Mouse (Mus musculus): ENCODE data around the gene Adprh.

The Adprh gene

GRCm38 (mm10) chr16:38467917-38468705 is 15.6 kb upstream of the Adprh start:
- in situ Hi-C loops (cut with MboI; ENCODE audit: unreplicated experiment in 2 of 2) = loop anchor here in 1 of 2 experiments (10.0 kb wide), 1 partner anchor 93 kb away; no protein-coding TSS in a partner anchor

DNA sequence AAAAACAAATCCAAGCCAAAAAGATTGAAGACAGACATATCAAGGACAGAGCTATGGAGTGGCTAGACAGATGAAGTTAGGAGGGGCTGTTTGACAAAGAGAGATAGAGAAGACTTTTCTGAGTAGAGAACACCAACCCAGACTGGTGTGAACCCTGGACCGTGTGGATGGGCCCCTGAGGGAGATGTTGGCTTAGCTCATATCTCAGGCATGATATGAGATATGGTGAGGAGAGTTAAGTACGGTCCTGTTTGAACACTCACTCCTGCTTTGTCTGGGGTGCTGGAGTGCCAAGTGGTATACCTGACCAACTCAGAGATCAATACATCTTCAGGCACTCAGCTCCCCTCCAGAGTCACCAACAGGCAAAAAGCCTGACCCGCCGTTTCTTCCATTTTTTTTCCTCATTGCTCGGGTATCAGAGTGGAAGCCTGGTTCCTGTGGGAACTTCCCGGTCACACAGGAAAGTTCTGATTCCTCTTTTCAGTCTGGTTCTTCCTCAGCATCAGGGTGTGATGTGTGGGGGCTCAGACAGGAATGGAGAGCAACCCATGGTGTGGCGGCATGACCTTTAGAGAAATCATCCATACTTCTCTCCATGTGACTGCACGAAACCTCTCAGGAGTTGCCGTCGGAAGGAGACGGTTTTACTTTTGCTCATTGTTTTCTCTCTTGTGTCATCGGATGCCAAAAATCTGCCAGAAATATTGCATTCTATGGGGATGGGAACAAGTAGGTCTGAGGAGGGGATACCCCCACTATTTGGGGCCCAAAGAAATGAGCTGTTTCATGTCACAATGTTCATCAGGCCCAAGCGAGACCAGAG is 14.8 kb upstream of the Adprh start:
- in situ Hi-C loops (cut with MboI; ENCODE audit: unreplicated experiment in 2 of 2) = loop anchor here in 1 of 2 experiments (10.0 kb wide), 1 partner anchor 93 kb away; no protein-coding TSS in a partner anchor

DNA sequence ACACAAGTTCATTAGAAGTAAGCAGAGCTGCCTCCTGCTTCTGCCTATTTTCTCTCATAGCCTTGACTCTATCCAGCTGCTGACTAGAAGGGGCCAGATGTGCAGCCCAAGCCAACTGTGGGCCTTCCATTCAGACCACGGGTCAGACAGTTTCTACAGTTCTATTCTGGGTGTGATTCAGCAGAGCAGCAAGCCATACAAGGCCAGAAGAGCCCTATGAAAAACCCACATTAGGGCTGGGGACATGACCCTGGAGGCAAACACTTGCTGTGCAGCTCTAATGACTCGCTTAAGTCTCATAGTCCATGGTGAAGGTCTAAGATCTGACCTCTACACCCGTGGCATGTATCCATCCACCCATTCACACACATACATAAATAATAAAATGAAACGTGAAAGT is 13.6 kb upstream of the Adprh start:
- in situ Hi-C loops (cut with MboI; ENCODE audit: unreplicated experiment in 2 of 2) = loop anchor here in 1 of 2 experiments (10.0 kb wide), 1 partner anchor 91 kb away; no protein-coding TSS in a partner anchor

GRCm38 (mm10) chr16:38463305-38463704 is 10.8 kb upstream of the Adprh start:
- in situ Hi-C loops (cut with MboI; ENCODE audit: unreplicated experiment in 2 of 2) = loop anchor here in 1 of 2 experiments (10.0 kb wide), 1 partner anchor 89 kb away; no protein-coding TSS in a partner anchor

- in situ Hi-C loops (cut with MboI; ENCODE audit: unreplicated experiment in 2 of 2) = loop anchor here in 1 of 2 experiments (10.0 kb wide), 1 partner anchor 87 kb away; no protein-coding TSS in a partner anchor
Observed at GRCm38 (mm10) chr16:38462161-38462560, 9.7 kb upstream of the Adprh start.

DNA sequence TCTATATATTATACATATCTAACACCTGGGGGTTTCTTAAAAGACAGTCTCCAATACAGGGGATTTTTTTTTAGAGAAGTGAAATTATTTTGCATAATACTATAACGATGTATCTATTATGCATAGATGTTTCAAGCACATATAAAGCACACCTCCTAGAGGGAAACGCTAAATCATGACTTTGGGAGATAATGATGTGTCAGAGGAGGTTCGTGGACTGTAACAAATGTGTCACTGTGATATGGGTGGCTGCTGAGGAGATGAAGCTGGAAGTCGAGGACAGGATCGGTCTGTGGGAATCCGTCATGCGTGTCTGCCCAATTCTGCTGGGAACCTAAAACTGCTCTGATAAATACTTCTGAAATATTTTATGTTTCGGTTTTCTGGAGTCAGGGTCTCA is 9.2 kb upstream of the Adprh start:
- in situ Hi-C loops (cut with MboI; ENCODE audit: unreplicated experiment in 2 of 2) = loop anchor here in 1 of 2 experiments (10.0 kb wide), 1 partner anchor 87 kb away; no protein-coding TSS in a partner anchor

- in situ Hi-C loops (cut with MboI; ENCODE audit: unreplicated experiment in 2 of 2) = loop anchor here in 1 of 2 experiments (10.0 kb wide), 1 partner anchor 85 kb away; no protein-coding TSS in a partner anchor
Observed at GRCm38 (mm10) chr16:38459990-38460389, 7.5 kb upstream of the Adprh start.

- in situ Hi-C loops (cut with MboI; ENCODE audit: unreplicated experiment in 2 of 2) = no loop called here
Observed at GRCm38 (mm10) chr16:38458600-38459280, 6.2 kb upstream of the Adprh start.

DNA sequence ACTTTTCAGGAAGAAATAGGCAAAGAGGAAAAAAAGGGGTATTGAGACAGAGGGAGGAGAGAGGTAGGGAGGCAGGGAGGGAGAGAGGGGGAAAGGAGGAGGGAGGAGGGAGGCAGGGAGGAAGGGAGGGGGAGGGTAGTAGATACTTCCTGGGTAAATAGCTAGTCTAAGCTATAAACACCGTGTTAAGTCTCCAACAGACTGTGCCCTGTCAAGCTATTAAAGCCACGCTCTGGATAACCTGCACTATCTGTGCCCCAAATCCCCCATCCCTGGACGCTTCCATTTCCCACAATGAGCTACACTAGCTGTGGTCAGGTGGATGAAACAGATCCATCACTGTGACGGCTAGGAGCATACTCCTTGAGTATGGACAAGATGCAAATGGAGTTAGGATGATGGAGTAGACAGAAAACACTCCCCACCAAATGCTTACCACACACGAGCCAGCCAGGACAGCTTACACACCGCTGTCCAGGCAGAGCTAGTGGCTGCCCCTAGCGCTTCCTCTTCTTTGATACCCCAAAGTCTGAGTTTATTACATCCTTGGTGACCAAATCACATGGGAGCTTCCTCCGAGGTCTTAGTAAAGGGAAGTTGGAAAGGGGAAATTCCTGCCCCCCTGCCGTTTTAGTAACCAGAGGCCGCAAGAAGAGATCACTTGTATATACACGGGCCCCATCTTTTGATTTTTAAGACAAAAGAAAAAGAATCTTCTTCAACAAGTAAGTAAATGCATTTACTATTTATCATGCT is 4.5 kb upstream of the Adprh start:
- in situ Hi-C loops (cut with MboI; ENCODE audit: unreplicated experiment in 2 of 2) = no loop called here

- in situ Hi-C loops (cut with MboI; ENCODE audit: unreplicated experiment in 2 of 2) = no loop called here
Observed at GRCm38 (mm10) chr16:38455511-38456418, 3.3 kb upstream of the Adprh start, which contains the start of gene Cd80. Gene Cd80, plus strand, starts transcription at chr16:38455561.

GRCm38 (mm10) chr16:38454533-38455254 is 2.2 kb upstream of the Adprh start:
- in situ Hi-C loops (cut with MboI; ENCODE audit: unreplicated experiment in 2 of 2) = no loop called here

DNA sequence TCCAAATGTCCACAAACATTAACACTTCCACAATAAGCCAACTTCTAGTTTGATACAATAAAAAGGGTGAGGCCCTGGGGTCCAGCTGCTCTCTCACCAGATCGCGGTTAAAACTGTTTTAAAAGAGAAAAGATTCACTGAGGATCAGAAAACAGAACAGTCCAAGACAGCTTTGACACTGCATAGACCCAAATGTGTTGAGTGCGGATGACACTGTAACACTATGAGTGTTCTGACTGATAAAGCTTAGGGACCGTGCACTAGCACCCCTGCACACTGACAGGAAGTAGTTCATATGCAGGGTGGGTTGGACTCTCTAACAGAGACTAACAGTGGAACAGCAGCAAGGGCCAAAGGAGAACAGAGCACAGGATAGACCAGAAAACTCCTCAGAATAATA is 1.4 kb upstream of the Adprh start:
- in situ Hi-C loops (cut with MboI; ENCODE audit: unreplicated experiment in 2 of 2) = no loop called here

- in situ Hi-C loops (cut with MboI; ENCODE audit: unreplicated experiment in 2 of 2) = no loop called here
Observed at GRCm38 (mm10) chr16:38453203-38453553, 675 bp upstream of the Adprh start.

DNA sequence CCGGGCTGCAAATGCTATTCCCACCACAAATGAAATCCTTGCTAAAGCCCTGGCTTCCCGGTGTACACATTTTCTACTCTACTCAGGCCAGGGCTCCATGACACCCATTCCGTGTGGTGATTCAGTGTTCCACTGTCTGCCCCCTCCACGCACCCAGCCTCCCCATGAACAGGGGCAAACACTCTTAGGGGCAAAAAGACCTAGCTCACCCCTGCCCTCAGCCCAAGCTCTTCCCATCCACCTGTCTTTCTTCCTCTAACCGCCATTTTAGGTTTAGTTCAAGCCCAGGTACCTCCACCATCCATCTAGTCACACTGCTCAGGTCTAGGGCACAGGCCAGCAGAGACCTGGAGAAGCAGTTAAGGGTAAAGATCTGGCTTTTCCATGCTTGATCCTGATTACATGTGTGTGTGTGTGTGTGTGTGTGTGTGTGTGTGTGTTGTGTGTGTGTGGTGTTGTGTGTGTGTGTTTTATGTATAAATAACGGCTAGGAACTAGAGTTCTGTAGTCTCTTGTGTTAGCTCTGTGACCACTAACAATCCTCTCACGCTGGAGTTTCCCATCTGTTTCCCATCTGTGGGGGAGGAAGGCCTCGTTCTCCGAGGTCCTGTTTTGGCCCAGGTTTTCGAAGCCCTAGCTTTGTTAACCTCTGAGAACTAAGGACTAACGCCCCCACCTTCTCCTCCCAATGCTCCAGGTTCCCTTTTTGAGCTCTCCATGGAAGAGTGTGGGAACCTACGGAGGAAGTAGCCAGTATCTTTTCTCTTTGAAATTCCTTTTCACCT is 890 bp downstream of the Adprh start:
- in situ Hi-C loops (cut with MboI; ENCODE audit: unreplicated experiment in 2 of 2) = no loop called here

DNA sequence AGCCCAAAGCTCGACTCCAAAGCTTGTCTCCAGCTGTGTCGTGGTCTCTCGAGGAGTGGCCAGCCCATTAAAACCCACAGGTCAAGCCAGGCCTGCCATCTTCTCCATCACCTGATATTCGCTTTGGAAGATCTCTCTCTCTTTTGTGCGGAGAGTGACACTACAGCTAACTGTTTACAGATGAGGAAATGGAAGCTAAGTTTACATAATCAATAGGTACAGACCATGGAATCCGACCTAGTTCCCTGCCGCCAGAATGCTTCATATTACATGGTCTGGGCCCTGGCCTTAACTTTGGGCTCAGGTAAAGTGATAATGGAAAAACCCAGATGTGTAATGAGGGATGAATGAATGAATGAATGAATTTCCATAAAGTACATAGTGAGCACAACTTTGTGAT is 1.8 kb downstream of the Adprh start:
- in situ Hi-C loops (cut with MboI; ENCODE audit: unreplicated experiment in 2 of 2) = no loop called here

- in situ Hi-C loops (cut with MboI; ENCODE audit: unreplicated experiment in 2 of 2) = no loop called here
Observed at GRCm38 (mm10) chr16:38448458-38448857, 4.0 kb downstream of the Adprh start.

- in situ Hi-C loops (cut with MboI; ENCODE audit: unreplicated experiment in 2 of 2) = no loop called here
Observed at GRCm38 (mm10) chr16:38447366-38447765, 5.1 kb downstream of the Adprh start.
